Mouse (Mus musculus): ENCODE measurements at regions not wholly inside any gene's neighbourhood (a gene's known extent, or its start where the extent isn't known, plus 50 kb on each side); places are given as distances from the start of the nearest gene placed in this dataset.

DNA sequence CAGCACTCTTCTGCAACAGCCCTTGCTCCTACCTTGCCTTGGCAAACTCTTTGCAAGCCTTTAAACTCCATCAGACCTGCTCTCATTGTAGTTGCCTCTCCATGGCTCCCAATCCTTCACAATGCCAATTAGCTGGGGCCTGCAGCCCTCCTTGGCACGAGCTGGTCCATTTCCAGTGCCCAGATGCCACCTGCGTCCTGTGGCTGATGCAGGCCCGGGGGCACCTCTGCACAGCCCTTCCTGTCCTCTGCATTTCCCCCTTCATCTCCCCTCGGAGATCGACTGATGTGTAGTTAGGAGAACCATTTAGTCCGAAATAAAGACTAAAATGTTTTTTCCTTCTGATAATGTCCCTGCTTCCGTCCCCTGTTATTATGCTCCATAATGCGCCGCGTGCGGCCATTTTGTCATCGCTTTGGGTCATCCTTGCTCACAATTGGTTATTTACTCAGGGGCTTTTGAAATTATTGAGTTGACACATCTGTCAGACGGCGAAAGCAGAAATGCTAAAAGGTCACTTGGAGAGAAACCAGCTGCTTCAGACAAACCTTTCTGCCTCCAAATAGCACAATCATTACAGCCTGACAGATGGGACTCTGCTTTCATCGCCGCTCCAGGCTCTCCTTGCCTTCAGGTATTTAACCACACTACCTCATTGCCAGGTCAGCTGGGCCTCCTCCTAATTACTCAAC is 250.0 kb upstream of the Fam92a start:
- DNase-seq (ENCODE audit: low spot score in 2 of 2), result no peak

DNA sequence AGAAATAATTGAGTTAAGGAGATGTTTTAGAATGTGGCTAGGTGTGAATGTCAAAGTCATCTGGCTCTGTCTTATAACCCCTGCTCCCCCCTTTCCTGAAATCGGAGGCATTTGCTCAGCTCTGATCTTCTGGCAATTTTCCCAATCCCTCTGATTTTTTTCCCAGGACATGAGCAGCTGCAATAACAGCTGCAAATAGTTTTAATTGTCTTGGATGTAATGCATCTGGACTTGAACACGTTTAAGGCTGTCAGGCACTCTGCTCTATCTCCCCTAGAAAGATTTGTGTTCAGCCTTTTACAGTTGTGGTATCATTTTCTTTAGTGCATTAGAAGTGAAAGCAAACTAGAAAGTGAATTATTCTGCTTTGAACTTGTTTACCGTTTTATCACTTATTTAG is 246.3 kb upstream of the Fam92a start:
- DNase-seq (ENCODE audit: low spot score in 2 of 2), result no peak

DNA sequence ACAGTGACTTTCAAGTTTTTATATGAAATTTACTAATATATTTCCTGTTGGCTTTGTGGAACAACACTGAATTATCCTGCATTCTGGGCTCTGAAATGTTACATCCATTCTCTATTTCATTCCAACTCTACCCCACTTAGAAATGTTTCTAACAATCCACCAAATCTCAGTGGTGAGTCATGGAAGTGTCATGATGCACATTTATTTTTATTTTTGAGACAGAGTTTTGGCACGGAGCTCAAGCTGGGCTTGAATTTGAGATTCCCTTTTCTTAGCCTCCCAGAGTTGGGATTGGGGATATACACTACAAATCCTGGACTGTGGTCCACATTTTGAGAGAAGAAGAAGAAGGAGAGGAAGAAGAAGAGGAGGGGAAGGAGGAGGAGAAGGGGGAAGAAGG is 223.5 kb upstream of the Fam92a start:
- DNase-seq (ENCODE audit: low spot score in 2 of 2), result no peak

DNA sequence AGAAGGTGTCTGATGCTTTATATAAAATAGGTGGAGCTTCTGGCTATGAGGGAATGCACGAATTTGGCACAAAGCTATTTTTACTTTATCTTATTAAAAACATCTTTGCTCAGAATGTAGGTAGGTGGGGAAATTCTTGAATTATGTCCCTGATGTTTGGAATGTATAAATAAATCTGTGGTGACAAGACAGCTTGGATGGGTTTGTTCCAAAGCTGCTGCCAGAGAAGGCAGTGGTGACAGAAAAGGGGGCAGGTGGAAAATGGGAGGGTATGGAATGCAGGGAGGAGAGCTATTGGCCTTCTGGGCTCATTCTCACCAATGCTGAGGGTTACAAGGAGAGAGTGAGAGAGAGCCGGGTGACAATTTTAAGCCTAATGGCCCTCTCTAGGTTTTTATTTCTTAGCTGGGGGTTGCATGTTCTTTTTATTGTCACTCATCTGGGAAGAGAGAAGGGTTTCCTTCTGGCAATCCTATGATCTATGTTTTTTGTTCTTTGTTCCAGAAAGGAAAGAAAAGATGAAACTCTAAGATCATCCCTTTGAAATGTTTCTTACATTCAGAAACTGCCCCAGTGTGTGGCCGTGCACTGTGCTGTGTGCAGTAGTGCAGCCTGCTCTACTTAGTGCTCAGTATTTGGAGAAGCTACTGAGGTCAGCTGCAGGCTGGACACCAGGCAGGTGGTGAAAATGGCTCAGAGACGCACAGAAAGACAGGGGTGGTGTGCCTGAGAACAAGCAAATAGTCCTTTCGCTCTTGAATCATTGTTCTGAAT is 205.2 kb upstream of the Fam92a start:
- no peak for DNase-seq (ENCODE audit: low spot score in 2 of 2)

DNA sequence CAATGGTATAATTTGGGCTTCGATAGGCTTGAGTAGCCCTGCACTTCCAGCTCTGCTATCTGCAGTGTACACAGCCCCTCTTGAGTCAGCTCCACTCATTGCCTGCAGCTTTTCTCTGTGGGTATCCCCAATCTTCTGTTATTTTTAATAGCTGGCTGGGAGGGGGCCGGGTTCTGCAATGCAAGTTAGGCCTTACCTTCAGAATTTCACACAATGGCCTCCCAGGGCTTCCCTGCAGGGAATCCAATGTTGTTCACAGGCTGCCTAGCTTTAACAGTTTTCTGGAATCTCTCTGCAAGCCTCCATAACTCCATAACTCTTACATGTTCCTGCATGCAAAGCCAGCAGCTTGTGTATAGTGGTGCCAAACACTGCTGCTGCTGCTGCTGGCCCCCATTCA is 197.7 kb upstream of the Fam92a start:
- DNase-seq (ENCODE audit: low spot score in 2 of 2), result no peak

DNA sequence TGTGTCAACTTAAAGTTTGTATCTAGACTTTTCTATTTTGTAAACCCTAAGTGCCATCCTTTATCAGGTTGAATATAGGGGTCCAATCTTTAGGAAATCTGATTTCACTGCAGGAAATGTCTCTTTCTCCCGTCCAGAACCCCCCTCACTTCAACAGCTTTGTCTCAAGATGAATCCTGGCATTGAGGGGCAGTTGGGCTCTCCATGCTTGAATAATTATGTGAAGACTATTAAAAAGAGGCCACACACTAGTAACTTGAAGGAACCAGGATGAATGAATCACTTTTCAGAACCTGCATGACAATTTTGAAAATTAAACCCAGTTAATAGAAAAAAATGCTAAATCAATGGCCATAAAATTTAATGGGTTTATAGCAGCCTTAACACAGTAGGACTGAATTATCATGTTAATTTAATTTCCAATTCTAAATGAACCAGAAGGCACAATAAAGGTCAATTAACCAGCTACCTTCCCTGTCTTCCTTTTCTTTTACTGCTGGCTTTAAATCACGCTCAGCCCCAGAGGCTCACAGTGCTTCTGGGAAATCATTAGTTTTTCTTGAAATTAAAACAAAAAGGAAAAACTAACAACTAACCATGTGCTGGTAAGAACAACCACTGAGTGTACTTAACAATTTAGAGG is 185.3 kb upstream of the Fam92a start:
- no peak for DNase-seq (ENCODE audit: low spot score in 2 of 2)

DNA sequence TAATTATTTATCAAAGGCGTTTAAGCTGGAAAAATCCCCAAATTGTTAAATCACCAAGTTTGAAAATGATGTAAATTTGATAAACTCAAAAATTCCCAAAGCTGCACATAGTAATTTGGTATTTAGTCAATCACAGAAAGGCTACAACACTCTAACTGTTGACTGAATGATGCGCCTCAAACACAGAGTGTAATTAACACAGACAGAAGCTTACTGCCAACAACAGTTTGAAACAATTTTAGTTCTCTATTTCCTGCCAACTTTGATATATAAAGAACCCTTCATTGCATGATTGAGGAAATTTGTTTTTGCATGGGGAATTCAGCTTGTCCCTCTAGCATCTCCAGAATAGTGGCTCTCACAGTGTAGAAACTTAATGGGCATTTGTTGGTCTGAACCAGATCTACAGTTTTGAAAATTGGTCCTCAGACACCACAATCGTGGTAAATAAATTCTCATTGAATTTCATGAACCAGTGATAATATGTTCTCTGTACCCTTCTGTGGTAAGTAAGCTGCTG is 181.6 kb upstream of the Fam92a start:
- no peak for DNase-seq (ENCODE audit: low spot score in 2 of 2)

DNA sequence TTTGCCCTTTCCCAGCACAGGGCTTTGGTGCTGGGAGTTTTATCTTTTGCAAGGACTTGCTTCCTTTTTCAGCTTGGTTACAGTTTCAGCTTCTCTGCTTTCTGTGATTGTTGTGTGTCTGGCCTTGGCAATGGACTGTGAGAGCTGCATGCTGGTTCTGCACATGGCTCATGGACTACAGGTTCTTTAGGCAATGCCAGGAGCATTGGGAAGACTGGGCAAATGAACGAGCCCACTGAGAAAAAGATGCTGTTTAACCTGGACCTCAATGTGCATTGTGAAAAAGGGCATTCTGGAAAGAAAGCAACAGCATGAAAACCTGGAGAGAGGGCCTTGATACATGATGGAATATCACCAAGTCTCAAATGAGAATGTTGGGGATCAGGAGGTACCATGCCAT is 167.4 kb upstream of the Fam92a start:
- DNase-seq (ENCODE audit: low spot score in 2 of 2), result no peak

DNA sequence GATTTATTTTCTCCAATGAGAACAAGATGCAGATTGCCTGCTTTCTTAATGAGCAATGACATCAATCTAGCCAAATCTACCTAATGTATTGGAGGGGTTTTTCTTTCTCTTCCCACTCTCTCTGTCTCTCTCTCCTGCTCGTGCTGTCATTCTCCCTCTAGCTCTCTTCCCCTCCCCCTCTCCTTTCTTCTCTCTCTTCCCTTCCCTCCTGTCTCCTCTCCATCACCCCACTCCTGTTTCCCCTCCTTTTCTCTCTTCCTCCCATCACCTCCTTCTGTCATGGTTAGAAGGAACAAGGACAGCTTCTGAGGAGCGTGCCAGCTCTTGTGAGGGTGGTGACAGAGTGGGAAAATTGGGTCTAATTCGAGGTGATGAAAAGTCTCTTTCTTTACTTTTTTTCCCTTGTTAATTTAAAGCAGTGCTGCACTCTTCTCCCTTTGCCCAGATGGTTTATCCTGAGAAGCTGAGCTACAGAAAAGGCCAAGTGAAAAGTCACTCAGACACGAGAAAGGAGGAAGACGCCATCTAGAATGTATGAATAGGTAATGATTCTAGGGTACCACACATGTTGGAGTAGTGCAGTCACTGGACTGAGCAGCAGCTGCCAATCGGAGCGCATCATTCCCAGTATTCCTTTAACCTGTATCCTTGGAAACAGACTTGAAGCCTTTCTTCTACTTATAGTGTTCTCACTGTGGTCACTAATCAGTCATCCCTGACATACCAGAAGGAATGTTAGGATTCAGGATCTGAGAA is 163.2 kb upstream of the Fam92a start:
- DNase-seq (ENCODE audit: low spot score in 2 of 2), result no peak

DNA sequence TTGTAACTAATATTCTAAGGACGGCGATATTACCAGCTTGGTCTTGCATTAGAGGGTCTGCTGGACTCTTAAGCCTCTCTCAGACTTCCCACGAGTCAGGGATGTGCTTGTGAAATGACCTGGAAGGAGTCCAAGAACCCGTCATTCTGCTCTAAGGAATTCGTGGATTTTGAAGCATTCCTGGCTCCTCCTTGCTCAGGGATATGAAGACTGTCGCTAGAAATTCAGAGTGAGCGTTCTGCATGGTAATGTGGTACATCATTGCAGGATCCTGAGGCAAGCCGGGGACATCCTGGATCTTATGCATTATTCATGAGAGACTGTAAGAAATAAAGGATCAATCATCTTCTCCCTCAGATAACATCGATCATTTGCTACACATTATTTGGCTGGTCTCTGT is 162.6 kb upstream of the Fam92a start:
- DNase-seq (ENCODE audit: low spot score in 2 of 2), result no peak

DNA sequence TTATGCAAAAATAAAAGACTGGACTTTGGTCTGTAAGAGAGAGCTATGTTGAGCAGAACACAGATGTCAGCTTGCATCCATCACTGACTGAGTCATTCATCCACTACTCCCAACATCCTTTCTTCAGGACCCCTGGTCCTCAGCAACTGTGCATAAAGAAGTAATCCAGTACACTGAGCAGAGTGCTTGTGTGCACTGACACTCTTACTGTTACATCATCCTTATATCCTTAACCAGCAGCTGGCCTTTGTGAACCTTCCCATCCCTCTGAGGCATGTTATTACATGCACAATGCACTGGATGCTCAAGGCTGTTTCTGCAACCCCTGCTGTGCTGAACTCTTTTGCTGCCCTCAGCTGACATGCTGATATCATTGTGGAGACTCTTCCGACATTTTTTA is 144.2 kb upstream of the Fam92a start:
- DNase-seq (ENCODE audit: low spot score in 2 of 2), result no peak

DNA sequence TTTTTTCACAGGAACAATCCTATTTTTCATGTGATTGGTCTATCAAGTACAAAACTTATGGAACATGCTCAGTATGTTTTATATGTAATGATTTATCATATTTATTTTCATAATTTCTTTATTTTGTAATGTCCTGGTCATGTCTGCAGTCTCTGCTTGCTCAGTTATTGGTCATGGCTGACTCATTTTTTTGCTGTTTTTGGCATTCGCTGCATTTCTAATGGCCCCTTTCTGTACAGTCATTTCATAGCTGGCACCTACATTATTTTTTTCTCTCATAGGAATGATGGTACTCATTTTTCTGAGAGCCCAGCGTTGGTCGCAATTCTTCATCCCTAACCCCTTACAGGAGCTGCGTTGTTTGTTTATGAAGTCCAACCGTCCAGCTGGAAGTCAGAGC is 136.5 kb upstream of the Fam92a start:
- DNase-seq (ENCODE audit: low spot score in 2 of 2), result no peak

DNA sequence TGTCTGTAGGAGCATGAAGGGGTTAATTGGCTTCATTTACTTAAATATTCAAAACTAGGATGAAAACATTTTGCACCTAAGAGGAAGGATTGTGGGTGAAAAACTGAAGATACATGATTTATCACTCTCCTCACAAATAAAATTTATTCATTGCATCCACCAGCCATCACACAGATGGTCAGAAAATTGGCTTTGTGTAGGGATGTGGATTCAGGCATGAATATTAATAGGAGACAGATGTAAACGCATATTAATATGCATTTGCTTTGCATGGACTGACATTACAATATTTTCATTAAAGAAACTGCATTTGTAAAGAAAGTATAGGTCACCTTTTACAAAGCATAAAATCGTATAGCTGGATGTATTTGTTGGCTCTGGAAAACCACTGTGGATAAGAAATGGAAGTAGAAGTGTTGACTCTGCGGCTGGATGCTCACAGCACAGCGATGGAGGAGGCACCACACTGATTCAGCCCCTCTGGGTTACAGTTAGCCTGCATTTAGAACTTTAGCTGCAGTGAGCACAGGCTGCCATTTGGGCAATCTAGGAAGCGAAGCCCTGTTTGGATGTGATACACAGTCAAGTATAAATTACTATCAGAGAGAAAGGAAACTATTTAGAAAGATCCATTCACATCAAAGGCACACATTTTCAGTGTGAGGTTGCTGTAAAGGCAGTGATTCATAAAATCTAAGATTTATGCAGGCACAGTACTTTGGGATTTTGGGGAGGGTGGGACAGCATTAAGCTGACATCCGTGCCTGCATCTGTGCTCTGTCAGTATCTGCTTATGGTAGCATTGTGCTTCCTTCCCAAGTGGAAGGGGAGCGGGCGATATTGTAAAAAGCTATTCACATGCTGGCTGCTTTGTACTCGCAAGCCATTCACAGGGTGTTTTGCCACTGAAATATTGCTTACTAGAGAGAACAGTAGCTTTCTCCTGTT is 135.1 kb upstream of the Fam92a start:
- no peak for DNase-seq (ENCODE audit: low spot score in 2 of 2)

DNA sequence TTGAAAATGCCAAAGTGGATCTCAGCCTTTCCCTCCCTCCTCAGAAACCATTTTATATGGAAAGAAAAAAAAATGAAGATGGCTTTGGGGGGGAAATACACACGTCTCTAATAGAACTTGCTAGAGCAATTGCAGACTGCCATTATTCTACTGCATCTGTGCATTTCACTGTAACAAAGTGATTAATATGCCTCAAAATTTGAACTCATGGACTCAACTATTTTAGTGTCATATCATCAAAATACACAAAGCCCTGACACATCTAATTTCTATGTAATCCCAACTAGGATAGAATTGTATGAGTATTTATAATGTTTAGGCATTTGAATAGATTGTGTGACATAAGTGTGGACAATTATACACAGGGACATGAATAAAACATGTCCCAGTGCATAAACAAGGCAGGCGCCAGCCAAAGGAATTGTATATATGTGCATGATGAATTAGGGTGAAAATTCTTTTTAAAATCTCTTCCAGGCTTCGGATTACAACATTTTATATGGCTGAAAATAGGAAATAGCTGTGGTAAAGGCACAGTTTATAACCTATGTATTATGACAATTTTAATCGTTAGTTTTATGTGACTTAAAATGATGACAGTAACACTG is 115.4 kb upstream of the Fam92a start:
- DNase-seq (ENCODE audit: low spot score in 2 of 2), result no peak

DNA sequence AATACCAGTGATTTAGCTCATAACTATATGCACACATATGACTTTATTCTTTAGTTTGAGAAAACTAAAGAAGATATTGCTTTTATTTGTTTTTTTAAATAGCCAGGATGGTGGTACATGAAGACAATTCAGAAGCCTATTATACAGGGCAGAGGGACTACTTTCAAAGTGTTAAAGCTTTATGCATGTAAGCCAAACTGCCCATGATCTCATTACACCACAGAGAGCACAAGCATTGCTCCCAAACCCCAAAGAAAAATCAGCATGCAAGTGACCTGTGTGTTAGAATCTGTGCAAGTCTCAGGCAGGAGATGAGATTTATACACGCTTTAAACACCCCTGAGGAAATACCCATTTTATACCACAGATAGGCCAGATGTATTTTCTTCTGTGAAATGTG is 114.6 kb upstream of the Fam92a start:
- no peak for DNase-seq (ENCODE audit: low spot score in 2 of 2)

DNA sequence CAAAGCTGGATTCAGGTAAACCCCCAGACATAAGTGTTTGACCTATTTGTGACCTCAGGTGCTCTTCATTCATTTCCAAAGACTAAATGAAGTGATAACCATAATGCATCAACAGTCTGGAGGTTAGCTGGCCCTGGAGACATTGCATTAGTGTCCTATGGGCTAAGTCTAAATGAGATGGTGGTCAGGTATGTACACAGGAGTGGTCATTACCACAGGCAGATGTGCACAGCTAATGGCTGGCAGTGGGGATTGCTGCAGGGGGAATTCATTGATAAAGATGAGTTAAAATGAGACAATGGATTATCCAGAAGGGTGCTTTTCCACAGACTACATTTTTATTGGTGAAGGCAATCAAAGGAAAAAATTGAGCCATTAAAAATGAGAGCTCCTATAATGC is 114.2 kb upstream of the Fam92a start:
- DNase-seq (ENCODE audit: low spot score in 2 of 2), result no peak

DNA sequence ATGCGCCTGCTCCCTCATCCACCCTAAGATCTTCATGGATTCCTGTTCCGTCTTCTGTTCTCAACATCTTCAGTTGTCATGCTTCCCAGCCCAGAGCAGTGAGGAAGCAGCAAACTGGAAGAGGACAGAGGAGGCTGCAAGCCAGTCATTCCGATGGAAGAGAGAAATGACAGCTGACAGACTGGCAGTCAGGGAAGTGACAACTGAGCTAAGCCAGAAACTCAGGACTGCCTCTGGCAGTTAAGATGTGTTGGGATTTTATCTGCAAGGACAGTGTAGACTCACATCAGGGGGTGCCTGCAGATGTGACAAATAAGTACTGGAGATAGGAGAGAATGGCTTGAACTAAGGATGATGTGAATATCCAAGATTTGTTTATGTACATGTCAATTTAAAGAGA is 106.1 kb upstream of the Fam92a start:
- no peak for DNase-seq (ENCODE audit: low spot score in 2 of 2)

DNA sequence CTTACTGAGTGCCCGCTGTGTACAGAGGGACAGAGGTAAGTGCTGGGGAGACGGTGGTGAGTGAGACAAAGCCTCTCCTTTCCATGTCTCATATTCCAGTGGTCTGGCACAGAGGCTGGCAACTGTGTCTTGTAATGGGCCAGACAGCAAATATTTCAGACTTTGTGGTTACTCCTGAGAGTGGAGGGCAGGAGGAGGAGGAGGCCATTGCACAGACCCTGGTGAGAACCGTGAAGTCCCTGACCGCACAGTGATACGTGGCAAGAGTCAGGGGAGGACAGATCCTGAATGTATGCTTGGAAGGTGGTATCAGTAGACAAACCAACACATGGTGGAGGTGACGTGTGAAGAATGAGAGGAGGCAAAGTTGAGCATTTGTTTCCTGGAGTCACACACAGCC is 101.6 kb upstream of the Fam92a start:
- no peak for DNase-seq (ENCODE audit: low spot score in 2 of 2)

DNA sequence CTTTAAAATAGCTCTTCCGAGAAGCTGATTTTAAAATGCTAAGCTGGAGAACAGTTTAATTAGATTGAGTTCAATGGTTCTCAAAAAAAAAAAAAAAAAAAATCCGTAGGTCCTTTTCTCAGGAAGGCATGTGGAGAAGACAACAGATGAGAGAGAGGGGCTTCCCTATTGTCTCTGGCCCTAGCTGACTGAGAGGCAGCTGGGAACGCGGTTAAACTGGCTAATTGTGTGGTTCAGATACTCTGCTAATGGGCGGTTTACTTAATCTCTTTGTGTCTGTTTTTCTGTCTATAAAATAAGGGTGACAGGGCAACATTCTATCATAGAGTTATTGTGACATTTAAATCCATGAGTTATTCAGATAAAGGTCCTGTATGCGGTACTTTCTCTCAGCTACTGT is 101.1 kb upstream of the Fam92a start:
- no peak for DNase-seq (ENCODE audit: low spot score in 2 of 2)

DNA sequence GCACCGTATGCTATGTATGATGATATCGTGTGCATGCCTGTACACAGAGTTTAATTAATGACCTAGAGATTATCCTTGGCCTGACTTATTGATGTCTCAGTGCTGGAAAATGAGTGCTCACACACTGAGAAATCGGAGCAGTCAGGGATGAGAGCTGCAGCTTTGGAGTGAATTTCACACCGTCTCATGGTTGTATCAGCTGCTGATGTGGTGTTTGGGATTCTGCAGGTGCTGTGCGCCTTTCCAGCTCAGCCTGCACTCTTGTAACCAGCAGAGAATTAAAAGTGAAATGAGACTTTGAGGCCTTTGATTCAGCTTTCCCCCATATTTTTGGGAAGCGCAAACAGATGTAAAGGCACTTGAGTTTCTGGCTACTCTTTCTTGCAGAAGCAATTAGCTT is 100.6 kb upstream of the Fam92a start:
- no peak for DNase-seq (ENCODE audit: low spot score in 2 of 2)

DNA sequence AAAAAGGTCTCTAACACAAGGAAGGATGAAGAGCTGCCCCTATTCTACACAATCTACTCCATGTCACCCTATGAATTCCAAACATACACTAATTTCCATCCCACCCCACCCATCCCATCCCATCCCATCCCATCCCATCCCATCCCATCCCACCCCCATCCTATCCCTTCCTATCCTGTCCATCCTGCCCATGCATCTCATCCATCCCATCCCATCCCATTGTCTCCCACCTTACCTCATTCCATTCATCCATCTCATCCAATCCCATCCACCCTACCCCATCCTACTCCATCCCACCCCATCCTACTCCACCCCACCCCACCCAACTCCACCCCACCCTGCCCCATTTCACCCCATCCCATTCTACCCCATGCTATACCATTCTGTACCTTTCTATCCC is 91.9 kb upstream of the Fam92a start:
- DNase-seq (ENCODE audit: low spot score in 2 of 2), result no peak

Measured in thymus, postnatal 10 days (tissue).